In the genomic region with DNA sequence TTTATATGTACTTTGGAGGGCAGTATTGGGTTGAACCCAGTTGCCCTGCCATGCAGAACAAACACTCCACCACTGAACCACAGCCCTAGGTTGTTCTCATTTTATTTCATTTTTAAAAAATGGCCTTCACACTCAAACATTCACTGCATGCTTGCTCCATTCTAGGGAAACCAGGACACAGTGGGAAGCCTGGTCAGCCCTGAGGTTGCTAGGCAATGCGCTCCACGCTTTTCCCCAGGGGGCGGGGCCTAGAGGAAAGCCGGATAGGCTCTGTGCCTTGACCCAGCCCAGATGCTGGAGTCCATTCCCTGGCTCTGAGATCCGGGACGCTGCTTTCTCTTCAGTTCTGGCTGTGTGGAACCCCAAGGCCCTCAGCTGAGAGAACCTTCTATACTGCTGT, we compare ENCODE assay signal across 11 mouse cellular contexts. TPM values are rescaled to one million over a fixed set of nuclear protein-coding genes. Genes with fewer than 3 reads are reported as not detected.
DNase-seq lines count a peak whose midpoint lies in the region; ATAC-seq lines count a peak whose summit lies in the region.
"Had no signal": no experiment of that assay in that cellular context is flagged by ENCODE, and none has a peak within 500 bp of the region (broad histone marks: within the 10 kb centered on the region; RNA-seq: fewer than 3 reads in every experiment).

No protein-coding gene starts in this region.

- no peak overlapping the region for H3K27ac ChIP-seq in embryonic facial prominence, embryonic 10.5 days (replicated peaks)
- no peak overlapping the region for H3K27ac ChIP-seq in limb, embryonic 12.5 days
- H3K27ac ChIP-seq in neural tube, embryonic 13.5 days (replicated peaks): no peak overlapping the region
- H3K27ac ChIP-seq: left cerebral cortex, adult 2 months had no signal

- DNase-seq in kidney, postnatal 10 days: peak; percentile 38
- no peak for DNase-seq in kidney, adult 18-20 months
- peak; percentile 50 for DNase-seq in embryonic facial prominence, embryonic 10.5 days (ENCODE audit: low spot score)
- no peak for DNase-seq in layer of hippocampus, adult 8-10 months (ENCODE audit: low spot score in 2 of 2)
- no peak for DNase-seq in gastrocnemius, postnatal 4 days (ENCODE audit: low spot score in 2 of 2)
- DNase-seq: cerebellum, adult 9-11 months; heart, adult 18-20 months had no signal

- peak; percentile 52; the same call in 1 of the 2 replicates for ATAC-seq in limb, embryonic 12.5 days (ENCODE audit: insufficient number of reproducible peaks, insufficient read depth, low FRiP score, low TSS enrichment, low read depth)
- 0 out of 2 replicates have a peak, but pooled peaks have one; percentile 47 for ATAC-seq in neural tube, embryonic 13.5 days (ENCODE audit: low read depth)

- H3K4me1 ChIP-seq in embryonic facial prominence, embryonic 10.5 days: 0 out of 2 replicates have a peak, but pooled peaks cover 3% of the 10 kb centered on the region
- H3K4me1 ChIP-seq in limb, embryonic 12.5 days (replicated peaks): peaks cover 4% of the 10 kb centered on the region
- peaks cover 5% of the 10 kb centered on the region; the same call in 1 of the 2 replicates for H3K4me1 ChIP-seq in neural tube, embryonic 13.5 days (replicated peaks)

- no peak overlapping the region for H3K4me3 ChIP-seq in embryonic facial prominence, embryonic 10.5 days
- no peak overlapping the region for H3K4me3 ChIP-seq in limb, embryonic 12.5 days (replicated peaks)
- no peak overlapping the region for H3K4me3 ChIP-seq in neural tube, embryonic 13.5 days
- H3K4me3 ChIP-seq: left cerebral cortex, adult 2 months had no signal

- no peaks in the 10 kb centered on the region for H3K9me3 ChIP-seq in embryonic facial prominence, embryonic 10.5 days
- no peaks in the 10 kb centered on the region for H3K9me3 ChIP-seq in limb, embryonic 12.5 days
- H3K9me3 ChIP-seq in neural tube, embryonic 13.5 days: no peaks in the 10 kb centered on the region

- H3K4me2 ChIP-seq in limb, embryonic 12.5 days: no peak overlapping the region
- H3K4me2 ChIP-seq in neural tube, embryonic 13.5 days: no peak overlapping the region

- 7% methylated on average over 6 of the region's 6 CpGs for WGBS in embryonic facial prominence, embryonic 10.5 days
- 12% methylated on average over 6 of the region's 6 CpGs for WGBS in limb, embryonic 12.5 days
- 4% methylated on average over 6 of the region's 6 CpGs for WGBS in neural tube, embryonic 13.5 days

- no peaks in the 10 kb centered on the region for H3K27me3 ChIP-seq in embryonic facial prominence, embryonic 10.5 days (replicated peaks; ENCODE audit: low read depth, poor library complexity, severe bottlenecking)
- H3K27me3 ChIP-seq in limb, embryonic 12.5 days: no peaks in the 10 kb centered on the region; the same call in 1 of the 2 replicates
- H3K27me3 ChIP-seq in neural tube, embryonic 13.5 days: no peaks in the 10 kb centered on the region

- no peaks in the 10 kb centered on the region for H3K36me3 ChIP-seq in embryonic facial prominence, embryonic 10.5 days (replicated peaks)
- H3K36me3 ChIP-seq in limb, embryonic 12.5 days: no peaks in the 10 kb centered on the region
- no peaks in the 10 kb centered on the region for H3K36me3 ChIP-seq in neural tube, embryonic 13.5 days

- no peak overlapping the region for H3K9ac ChIP-seq in limb, embryonic 12.5 days (replicated peaks)
- no peak overlapping the region for H3K9ac ChIP-seq in neural tube, embryonic 13.5 days

RNA-seq across cellular contexts. Expression of a gene that starts 8.8 kb away (rescaled TPM):
- polyA plus RNA-seq in embryonic facial prominence, embryonic 10.5 days (2016; fragmentation: Nextera tagmentation; extraction: Ambion mirVana): not detected in 2 replicates
- 0.13 TPM in 1 of 2 replicates, not detected in the other for polyA plus RNA-seq in limb, embryonic 12.5 days (2016; fragmentation: Nextera tagmentation; extraction: Ambion mirVana)
- polyA plus RNA-seq in neural tube, embryonic 13.5 days (2015; fragmentation: Nextera tagmentation; extraction: Ambion mirVana): 0.15 TPM in 1 of 2 replicates, not detected in the other
- total RNA-seq in layer of hippocampus, adult 8-10 months (2022): under 1 TPM in 3 of 4 experiments, not detected in 1; 0.22 to 0.37 (median 0.25) TPM
- not detected for total RNA-seq in gastrocnemius, postnatal 4 days (2021)
- total RNA-seq: heart, adult 18-20 months; left cerebral cortex, adult 2 months; neutrophil, adult 5-6 weeks had no signal

RNA-seq across cellular contexts. Expression of a gene that starts 25.4 kb away (rescaled TPM):
- polyA plus RNA-seq in embryonic facial prominence, embryonic 10.5 days (2016; fragmentation: Nextera tagmentation; extraction: Ambion mirVana): 0.14 and 0.25 TPM in 2 replicates
- not detected in 2 replicates for polyA plus RNA-seq in limb, embryonic 12.5 days (2016; fragmentation: Nextera tagmentation; extraction: Ambion mirVana)
- 1.2 and 1.6 TPM in 2 replicates for polyA plus RNA-seq in neural tube, embryonic 13.5 days (2015; fragmentation: Nextera tagmentation; extraction: Ambion mirVana)
- total RNA-seq in layer of hippocampus, adult 8-10 months (2022): under 1 TPM in 2 of 4 experiments, not detected in 2; 0.18 to 0.35 TPM
- not detected for total RNA-seq in gastrocnemius, postnatal 4 days (2021)
- total RNA-seq: heart, adult 18-20 months had no signal

Comparison
In these comparisons a context has a peak if more than half of its experiments do, and no peak if none do; other contexts are left out.
1. DNase-seq: peak in kidney, postnatal 10 days (single experiment) and embryonic facial prominence, embryonic 10.5 days (single experiment); none in kidney, adult 18-20 months (single experiment), layer of hippocampus, adult 8-10 months (0 of 2) and gastrocnemius, postnatal 4 days (0 of 2).